Mouse (Mus musculus): ENCODE results near the gene Elavl3. TPM values are rescaled to one million over a fixed set of nuclear protein-coding genes. Genes with fewer than 3 reads are reported as not detected.

The Elavl3 gene
- 0.37 TPM for polyA plus RNA-seq (2014; fragmentation: Illumina TruSeq; extraction: RNeasy Lipid Tissue Mini Kit (QIAGEN cat#74804); ENCODE audit: low replicate concordance)

GRCm38 (mm10) chr9:22051958-22052254 lies at the start of gene Elavl3:
Gene Elavl3, minus strand, starts transcription at chr9:22052023.

GRCm38 (mm10) chr9:22098993-22099696 lies 47.3 kb upstream of the Elavl3 start, which contains the start of gene Cnn1:
Gene Cnn1, plus strand, starts transcription at chr9:22099216.

GRCm38 (mm10) chr9:22085022-22085834 lies 33.4 kb upstream of the Elavl3 start, which contains the start of gene Ecsit:
Gene Ecsit, minus strand, starts transcription at chr9:22085438.

GRCm38 (mm10) chr9:22070791-22071573 lies 19.2 kb upstream of the Elavl3 start, which contains the start of the genes Gm49318 and Zfp653:
Gene Gm49318, minus strand, starts transcription at chr9:22071259.
Gene Zfp653, minus strand, starts transcription at chr9:22071376.

GRCm38 (mm10) chr9:22002194-22003162 lies 49.3 kb downstream of the Elavl3 start, which contains the start of the genes Ccdc151 and Prkcsh:
Gene Ccdc151, minus strand, starts transcription at chr9:22002634.
Gene Prkcsh, plus strand, starts transcription at chr9:22002806.

GRCm38 (mm10) chr9:21989230-21990110 lies 62.4 kb downstream of the Elavl3 start, which contains the start of gene Rgl3:
Gene Rgl3, minus strand, starts transcription at chr9:21989446.

Other genes starting within 250 kb of the Elavl3 start
- gene Angptl8, start 216.5 kb downstream of the Elavl3 start, polyA plus RNA-seq (2014; fragmentation: Illumina TruSeq; extraction: RNeasy Lipid Tissue Mini Kit (QIAGEN cat#74804); ENCODE audit: low replicate concordance): not detected
- 2.5 TPM for gene Dock6, start 199.4 kb downstream of the Elavl3 start, polyA plus RNA-seq (2014; fragmentation: Illumina TruSeq; extraction: RNeasy Lipid Tissue Mini Kit (QIAGEN cat#74804); ENCODE audit: low replicate concordance)
- gene Rab3d, start 133.8 kb downstream of the Elavl3 start, polyA plus RNA-seq (2014; fragmentation: Illumina TruSeq; extraction: RNeasy Lipid Tissue Mini Kit (QIAGEN cat#74804); ENCODE audit: low replicate concordance): 2.6 TPM
- gene Ccdc159, start 124.6 kb downstream of the Elavl3 start, polyA plus RNA-seq (2014; fragmentation: Illumina TruSeq; extraction: RNeasy Lipid Tissue Mini Kit (QIAGEN cat#74804); ENCODE audit: low replicate concordance): not detected
- 0.67 TPM for gene Tmem205, start 124.5 kb downstream of the Elavl3 start, polyA plus RNA-seq (2014; fragmentation: Illumina TruSeq; extraction: RNeasy Lipid Tissue Mini Kit (QIAGEN cat#74804); ENCODE audit: low replicate concordance)
- gene Plppr2, start 115.0 kb downstream of the Elavl3 start, polyA plus RNA-seq (2014; fragmentation: Illumina TruSeq; extraction: RNeasy Lipid Tissue Mini Kit (QIAGEN cat#74804); ENCODE audit: low replicate concordance): 0.15 TPM
- gene Swsap1, start 96.3 kb downstream of the Elavl3 start, polyA plus RNA-seq (2014; fragmentation: Illumina TruSeq; extraction: RNeasy Lipid Tissue Mini Kit (QIAGEN cat#74804); ENCODE audit: low replicate concordance): 2.8 TPM
- gene Epor, start 88.5 kb downstream of the Elavl3 start, polyA plus RNA-seq (2014; fragmentation: Illumina TruSeq; extraction: RNeasy Lipid Tissue Mini Kit (QIAGEN cat#74804); ENCODE audit: low replicate concordance): not detected
- gene Rgl3, start 62.6 kb downstream of the Elavl3 start, polyA plus RNA-seq (2014; fragmentation: Illumina TruSeq; extraction: RNeasy Lipid Tissue Mini Kit (QIAGEN cat#74804); ENCODE audit: low replicate concordance): not detected
- not detected for gene Ccdc151, start 49.4 kb downstream of the Elavl3 start, polyA plus RNA-seq (2014; fragmentation: Illumina TruSeq; extraction: RNeasy Lipid Tissue Mini Kit (QIAGEN cat#74804); ENCODE audit: low replicate concordance)
- 4.0 TPM for gene Prkcsh, start 49.2 kb downstream of the Elavl3 start, polyA plus RNA-seq (2014; fragmentation: Illumina TruSeq; extraction: RNeasy Lipid Tissue Mini Kit (QIAGEN cat#74804); ENCODE audit: low replicate concordance)
- not detected for gene Gm49318, start 19.2 kb upstream of the Elavl3 start, polyA plus RNA-seq (2014; fragmentation: Illumina TruSeq; extraction: RNeasy Lipid Tissue Mini Kit (QIAGEN cat#74804); ENCODE audit: low replicate concordance)
- gene Zfp653, start 19.4 kb upstream of the Elavl3 start, polyA plus RNA-seq (2014; fragmentation: Illumina TruSeq; extraction: RNeasy Lipid Tissue Mini Kit (QIAGEN cat#74804); ENCODE audit: low replicate concordance): not detected
- gene Ecsit, start 33.4 kb upstream of the Elavl3 start, polyA plus RNA-seq (2014; fragmentation: Illumina TruSeq; extraction: RNeasy Lipid Tissue Mini Kit (QIAGEN cat#74804); ENCODE audit: low replicate concordance): 2.3 TPM
- 48.9 TPM for gene Cnn1, start 47.2 kb upstream of the Elavl3 start, polyA plus RNA-seq (2014; fragmentation: Illumina TruSeq; extraction: RNeasy Lipid Tissue Mini Kit (QIAGEN cat#74804); ENCODE audit: low replicate concordance)
- 0.97 TPM for gene Elof1, start 65.1 kb upstream of the Elavl3 start, polyA plus RNA-seq (2014; fragmentation: Illumina TruSeq; extraction: RNeasy Lipid Tissue Mini Kit (QIAGEN cat#74804); ENCODE audit: low replicate concordance)
- 5.3 TPM for gene Acp5, start 83.7 kb upstream of the Elavl3 start, polyA plus RNA-seq (2014; fragmentation: Illumina TruSeq; extraction: RNeasy Lipid Tissue Mini Kit (QIAGEN cat#74804); ENCODE audit: low replicate concordance)
- gene Pigyl, start 104.8 kb upstream of the Elavl3 start, polyA plus RNA-seq (2014; fragmentation: Illumina TruSeq; extraction: RNeasy Lipid Tissue Mini Kit (QIAGEN cat#74804); ENCODE audit: low replicate concordance): not detected
- gene Zfp872, start 136.1 kb upstream of the Elavl3 start, polyA plus RNA-seq (2014; fragmentation: Illumina TruSeq; extraction: RNeasy Lipid Tissue Mini Kit (QIAGEN cat#74804); ENCODE audit: low replicate concordance): 0.19 TPM
- gene Zfp809, start 173.7 kb upstream of the Elavl3 start, polyA plus RNA-seq (2014; fragmentation: Illumina TruSeq; extraction: RNeasy Lipid Tissue Mini Kit (QIAGEN cat#74804); ENCODE audit: low replicate concordance): 74.5 TPM
- gene Zfp599, start 207.9 kb upstream of the Elavl3 start, polyA plus RNA-seq (2014; fragmentation: Illumina TruSeq; extraction: RNeasy Lipid Tissue Mini Kit (QIAGEN cat#74804); ENCODE audit: low replicate concordance): 6.2 TPM

Measured in small intestine, adult 10 weeks (tissue).